Mouse (Mus musculus) small intestine, adult 2 months (tissue): Measurements from ENCODE around the gene Bcl11a.

ENCODE experiments used
- CTCF ChIP-seq: fragments of 200-500 bp; IDR thresholded peaks from 2 replicates; pipeline ENCODE4 v1.5.1; 2012; ENCODE audit warnings: low read depth, mild to moderate bottlenecking, control low read depth, inconsistent platforms, low read length, moderate library complexity, mixed read lengths; ENCODE audit not compliant: insufficient replicate concordance, insufficient read length; ENCODE audit errors: extremely low read depth
- POLR2A ChIP-seq: fragments of 200-500 bp; IDR thresholded peaks from 2 replicates; pipeline ENCODE4 v1.6.1; 2012; ENCODE audit warnings: low read depth, mild to moderate bottlenecking, control low read depth, inconsistent platforms, low read length, moderate library complexity

DNA sequence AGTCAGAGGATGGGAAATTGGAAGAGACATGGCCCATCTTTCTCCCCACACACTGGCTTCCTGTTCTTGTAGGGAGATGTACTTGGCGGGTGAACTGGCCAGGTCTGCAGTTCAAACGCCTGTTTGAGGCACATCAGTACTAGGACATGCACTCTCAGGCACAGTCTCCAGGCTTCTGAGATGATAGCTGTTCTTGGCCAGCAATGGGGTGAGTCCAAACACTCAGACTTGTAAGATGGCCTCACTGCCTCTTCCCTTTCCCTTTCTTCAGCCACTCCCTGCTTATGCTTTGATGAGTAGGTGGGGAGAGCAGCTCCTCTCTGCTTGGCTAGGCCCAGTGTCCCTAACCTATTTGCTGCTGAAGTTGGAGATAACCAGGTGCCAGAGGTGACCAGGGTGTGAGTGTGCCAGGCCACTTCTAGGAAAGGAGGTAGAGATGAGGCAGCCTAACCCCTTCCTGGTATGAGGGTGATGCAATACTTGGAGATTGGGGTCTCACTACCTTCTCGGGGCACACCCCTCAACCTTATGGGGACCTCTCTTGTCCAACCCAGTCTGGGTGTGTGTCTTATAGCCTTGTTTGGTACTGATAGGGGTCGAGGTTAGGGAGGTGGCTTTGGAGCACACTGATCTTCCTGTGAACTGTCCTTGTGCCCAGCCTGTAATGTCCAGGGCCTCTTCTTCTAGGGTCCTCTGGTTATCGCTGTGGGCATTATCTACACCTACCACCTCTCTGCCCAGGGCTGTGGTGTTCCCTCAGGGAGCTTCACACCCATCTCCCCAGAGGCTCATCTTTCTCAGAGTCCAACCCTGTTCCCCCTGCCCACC lies 51.7 kb downstream of the Bcl11a start:
- no peak for TF ChIP-seq CTCF
- TF ChIP-seq POLR2A = no peak
